Mouse (Mus musculus) CH12.LX (cell line): ENCODE measurements at regions not wholly inside any gene's neighbourhood (a gene's known extent, or its start where the extent isn't known, plus 50 kb on each side); places are given as distances from the start of the nearest gene placed in this dataset.

Experiments used
- POLR2A ChIP-seq: IDR thresholded peaks from 2 replicates; pipeline ENCODE4 v1.6.1; 2011; ENCODE audit warnings: low read depth, mild to moderate bottlenecking, improper control_type of control experiment, low read length
- TCF12 ChIP-seq: IDR thresholded peaks from 2 replicates; pipeline ENCODE4 v1.6.1; 2014; ENCODE audit warnings: low read depth, mild to moderate bottlenecking, inconsistent platforms, low read length, improper control_type of control experiment

DNA sequence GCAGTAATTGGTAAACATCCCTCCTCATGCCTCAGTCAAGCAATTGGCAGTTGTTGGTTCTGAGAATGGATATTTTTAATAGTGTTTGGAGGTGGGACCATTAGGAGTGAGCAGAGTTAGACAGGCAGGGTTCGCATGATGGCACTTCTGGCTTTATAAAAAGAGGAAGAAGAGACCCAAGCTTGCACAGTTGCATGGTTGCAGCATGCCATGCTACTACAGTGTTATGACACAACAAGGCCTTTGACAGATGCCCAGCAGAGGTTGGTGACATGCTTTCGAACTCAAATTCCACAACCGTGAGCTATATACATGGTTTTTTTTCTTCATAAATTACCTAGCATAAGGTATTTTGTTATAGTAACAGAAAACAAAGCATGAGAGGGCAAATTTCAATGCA, 341.5 kb downstream of the Bcor start:
- TF ChIP-seq POLR2A (no peak), TCF12 (no peak)
